Mouse (Mus musculus) thymus, postnatal 0 days (tissue): ENCODE measurements around the gene Pde7b. TPM values are rescaled to one million over a fixed set of nuclear protein-coding genes. Genes with fewer than 3 reads are reported as not detected.

Source experiments
- DNase-seq: peaks from one replicate; pipeline ENCODE4 v3.0.0-alpha.2; 2015; ENCODE audit warnings: low spot score
- polyA plus RNA-seq: library from polyadenylated mRNA; unstranded; fragments of >200 nt; fragmentation: Nextera tagmentation; extraction: Ambion mirVana; gene quantifications from 2 replicates; pipeline ENCODE4 v1.2.1, GENCODE M21; 2015

Gene Pde7b
- polyA plus RNA-seq, 1 experiment from 2014 or later: 0.61 TPM

- no peak for DNase-seq
These were observed 2.0 kb downstream of the Pde7b start for GRCm38 (mm10) chr10:20722651-20723520.

GRCm38 (mm10) chr10:20719201-20719600 lies 5.7 kb downstream of the Pde7b start:
- DNase-seq: no peak

GRCm38 (mm10) chr10:20700633-20701032 lies 24.2 kb downstream of the Pde7b start:
- no peak for DNase-seq

- DNase-seq: no peak
These were observed 25.0 kb downstream of the Pde7b start for GRCm38 (mm10) chr10:20699874-20700273.

- no peak for DNase-seq
These were observed 29.2 kb downstream of the Pde7b start for GRCm38 (mm10) chr10:20695637-20696036.

GRCm38 (mm10) chr10:20690002-20690401 lies 34.9 kb downstream of the Pde7b start:
- DNase-seq: no peak

- DNase-seq: no peak
These were observed 40.7 kb downstream of the Pde7b start for GRCm38 (mm10) chr10:20684151-20684550.

- no peak for DNase-seq
These were observed 43.9 kb downstream of the Pde7b start for GRCm38 (mm10) chr10:20680986-20681385.

- DNase-seq: no peak
These were observed 49.6 kb downstream of the Pde7b start for GRCm38 (mm10) chr10:20675321-20675720.

- no peak for DNase-seq
These were observed 51.1 kb downstream of the Pde7b start for GRCm38 (mm10) chr10:20673798-20674197.

GRCm38 (mm10) chr10:20672591-20672990 lies 52.3 kb downstream of the Pde7b start:
- DNase-seq: no peak

- no peak for DNase-seq
These were observed 53.3 kb downstream of the Pde7b start for GRCm38 (mm10) chr10:20671621-20672020.

- DNase-seq: no peak
These were observed 54.3 kb downstream of the Pde7b start for GRCm38 (mm10) chr10:20670541-20670940.

GRCm38 (mm10) chr10:20669467-20669866 lies 55.4 kb downstream of the Pde7b start:
- no peak for DNase-seq

- DNase-seq: no peak
These were observed 56.3 kb downstream of the Pde7b start for GRCm38 (mm10) chr10:20668577-20668976.

- DNase-seq: no peak
These were observed 58.2 kb downstream of the Pde7b start for GRCm38 (mm10) chr10:20666655-20667054.

GRCm38 (mm10) chr10:20662951-20663350 lies 61.9 kb downstream of the Pde7b start:
- no peak for DNase-seq

GRCm38 (mm10) chr10:20661684-20662083 lies 63.2 kb downstream of the Pde7b start:
- DNase-seq: no peak

- DNase-seq: no peak
These were observed 65.2 kb downstream of the Pde7b start for GRCm38 (mm10) chr10:20659718-20660117.

GRCm38 (mm10) chr10:20659268-20659667 lies 65.6 kb downstream of the Pde7b start:
- no peak for DNase-seq

- no peak for DNase-seq
These were observed 66.2 kb downstream of the Pde7b start for GRCm38 (mm10) chr10:20658716-20659115.

- no peak for DNase-seq
These were observed 67.4 kb downstream of the Pde7b start for GRCm38 (mm10) chr10:20657316-20658081.
